Mouse (Mus musculus): Measurements from ENCODE around the gene Cckar.
"Not testable (repeated sequence)": the region's sequence is repeated elsewhere in the genome, so short reads cannot be mapped to it uniquely, and the experiment has no call there.

Gene Cckar

GRCm38 (mm10) chr5:53707235-53708177 is at the start of gene Cckar:
Cckar (minus strand) TSS chr5:53707705.
- no peak for DNase-seq

- DNase-seq = no peak
These were observed 36.6 kb upstream of the Cckar start for GRCm38 (mm10) chr5:53744061-53744460.

DNA sequence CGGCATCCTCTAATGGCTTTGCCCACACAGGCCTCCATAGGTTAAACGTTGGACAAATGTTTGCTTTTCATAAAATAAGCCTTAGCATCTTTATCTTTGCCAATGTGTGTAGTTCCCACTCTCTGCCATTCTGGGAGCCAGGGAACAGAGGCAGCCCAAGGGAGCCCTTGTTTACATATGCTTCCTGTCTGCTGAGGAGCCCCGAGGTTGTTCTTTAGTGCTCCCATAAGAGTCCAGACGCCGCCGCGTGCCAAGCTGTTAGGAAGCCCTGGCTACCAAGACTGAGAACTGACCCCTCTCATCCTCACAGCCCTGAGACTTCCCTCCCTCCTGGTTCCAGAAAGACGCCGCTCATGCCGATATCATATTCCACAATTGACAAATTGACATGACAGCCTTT is 25.4 kb upstream of the Cckar start:
- DNase-seq = no peak

- DNase-seq = no peak
These were observed 20.1 kb upstream of the Cckar start for GRCm38 (mm10) chr5:53727606-53728005.

- no peak for DNase-seq
These were observed 18.5 kb upstream of the Cckar start for GRCm38 (mm10) chr5:53726011-53726410.

GRCm38 (mm10) chr5:53716462-53716861 is 9.0 kb upstream of the Cckar start:
- DNase-seq = no peak

DNA sequence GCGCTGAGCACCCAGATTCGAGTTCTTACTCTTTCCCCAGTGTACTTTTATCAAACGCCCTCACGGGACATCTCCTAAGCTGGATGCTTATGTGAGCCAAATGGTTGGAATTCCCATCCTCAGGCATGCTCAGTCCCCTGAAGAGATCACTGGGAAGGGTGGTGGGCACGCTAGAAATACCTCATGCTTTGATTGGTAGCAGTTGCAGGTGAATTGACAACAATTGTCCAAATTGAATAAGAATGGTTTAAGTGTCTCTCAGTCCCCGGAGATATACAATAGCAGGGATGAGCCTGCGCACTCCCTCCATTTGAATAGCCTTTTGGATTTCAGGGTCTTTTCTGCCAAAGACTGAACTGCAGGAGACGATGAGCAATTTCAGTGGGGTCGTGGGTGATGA is 3.8 kb upstream of the Cckar start:
- DNase-seq = no peak

- DNase-seq = no peak
These were observed 686 bp upstream of the Cckar start for GRCm38 (mm10) chr5:53708191-53708590.

GRCm38 (mm10) chr5:53702686-53703085 is 4.8 kb downstream of the Cckar start:
- no peak for DNase-seq

GRCm38 (mm10) chr5:53697794-53698193 is 9.7 kb downstream of the Cckar start:
- no peak for DNase-seq

DNA sequence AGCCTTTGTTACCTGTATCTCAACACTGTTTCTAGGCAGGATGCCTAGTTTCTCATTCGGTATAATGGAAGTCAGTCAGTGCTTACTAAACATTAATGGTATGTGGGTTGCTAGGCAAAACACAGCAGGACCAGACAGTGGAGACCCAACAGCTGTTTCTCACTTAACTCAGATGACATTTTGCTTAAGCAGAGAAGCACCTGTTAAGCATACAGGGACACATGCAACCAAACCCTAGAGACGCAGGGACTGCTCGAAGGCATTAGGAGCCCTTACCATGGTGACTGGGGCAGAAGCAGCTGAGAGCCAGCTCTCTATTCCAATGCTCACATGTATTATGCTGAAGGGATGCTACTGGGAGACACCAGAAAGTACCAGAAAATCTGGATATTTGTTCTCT is 10.8 kb downstream of the Cckar start:
- no peak for DNase-seq

- DNase-seq = no peak
These were observed 14.8 kb downstream of the Cckar start for GRCm38 (mm10) chr5:53692662-53693061.

GRCm38 (mm10) chr5:53692100-53692499 is 15.4 kb downstream of the Cckar start:
- DNase-seq = no peak

- DNase-seq = no peak
These were observed 15.9 kb downstream of the Cckar start for GRCm38 (mm10) chr5:53691577-53691976.

GRCm38 (mm10) chr5:53688326-53688725 is 19.2 kb downstream of the Cckar start:
- DNase-seq = no peak

GRCm38 (mm10) chr5:53686379-53686778 is 21.1 kb downstream of the Cckar start:
- DNase-seq = no peak

DNA sequence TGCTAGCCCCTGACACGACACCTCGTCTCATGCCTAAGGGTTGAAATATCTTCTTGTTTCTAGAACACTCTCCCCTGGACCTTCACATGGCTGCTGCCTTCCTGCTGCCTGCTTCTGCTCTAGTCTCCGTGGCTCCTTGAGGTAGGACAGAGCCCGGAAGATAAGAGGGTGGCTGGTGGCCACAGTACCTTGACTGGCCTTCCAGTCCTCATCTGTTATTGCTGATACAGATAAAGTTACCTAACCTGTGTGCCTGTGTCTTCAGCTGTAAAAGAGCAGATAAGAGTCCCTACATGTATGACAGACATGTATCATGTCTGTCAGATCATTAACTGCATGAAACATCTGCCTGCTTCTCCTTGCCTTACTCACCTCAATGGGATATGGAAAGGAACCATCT is 21.9 kb downstream of the Cckar start:
- DNase-seq = no peak

DNA sequence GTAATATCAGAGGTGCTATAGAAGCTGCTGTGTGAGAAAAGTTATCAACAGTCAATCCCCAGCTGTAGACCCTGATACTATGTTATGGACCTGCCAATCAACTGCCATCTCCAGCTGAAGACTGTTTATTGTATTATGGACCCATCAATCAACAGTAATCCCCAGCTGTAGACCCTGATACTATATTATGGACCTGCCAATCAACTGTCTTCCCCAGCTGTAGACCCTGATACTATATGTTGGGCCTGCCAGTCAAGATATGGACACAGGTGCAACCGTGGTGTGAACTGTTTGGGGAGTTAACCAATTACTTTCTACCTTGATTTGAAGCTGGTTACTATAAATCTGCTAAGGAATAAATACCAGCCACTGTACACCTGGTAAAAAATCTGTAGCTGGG is 23.1 kb downstream of the Cckar start:
- no peak for DNase-seq

DNA sequence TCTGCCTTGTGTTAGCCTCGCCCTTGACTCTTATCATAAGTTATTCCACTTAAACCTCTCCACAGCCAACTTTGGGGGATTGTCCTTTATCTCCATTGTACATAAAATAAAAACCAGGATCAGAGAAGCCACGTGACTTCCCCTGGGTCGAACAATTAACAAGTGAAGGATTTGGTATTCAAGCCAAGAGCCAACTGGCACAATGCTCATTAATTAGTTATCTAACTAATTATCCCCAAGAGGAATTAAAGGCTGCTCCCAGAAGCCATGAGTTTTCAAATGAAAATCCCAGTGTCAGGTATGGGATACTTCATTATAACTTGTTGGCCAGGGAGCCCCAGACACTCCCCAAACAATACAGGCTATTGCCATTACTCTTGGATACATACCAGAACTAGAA is 23.6 kb downstream of the Cckar start:
- no peak for DNase-seq

GRCm38 (mm10) chr5:53679651-53680050 is 27.9 kb downstream of the Cckar start:
- no peak for DNase-seq

GRCm38 (mm10) chr5:53678036-53678767 is 29.3 kb downstream of the Cckar start:
- no peak for DNase-seq

- DNase-seq = no peak
These were observed 30.8 kb downstream of the Cckar start for GRCm38 (mm10) chr5:53676671-53677070.

GRCm38 (mm10) chr5:53673493-53674150 is 33.9 kb downstream of the Cckar start:
- not testable (repeated sequence) for DNase-seq

Measured in B cell, adult 2 months (primary cell).